Mouse (Mus musculus) MEL (cell line): ENCODE data around the gene Arid1b. TPM values are rescaled to one million over a fixed set of nuclear protein-coding genes. Genes with fewer than 3 reads are reported as not detected.

Experiments
- DNase-seq: peaks from one replicate; pipeline ENCODE4 v3.0.0; 2011; ENCODE audit warnings: low read depth, low spot score
- H3K27ac ChIP-seq: 2 replicates; pipeline ENCODE4 v1.5.1; 2012; ENCODE audit warnings: low read depth, mild to moderate bottlenecking, control low read depth, low read length, moderate library complexity; ENCODE audit not compliant: control insufficient read depth
- H3K27me3 ChIP-seq, 2 experiments: fragments of 150-350 bp in 1 of 2; sonication (generic) in 1 of 2; 2 replicates each; pipeline ENCODE4 v1.6.1; 2012; ENCODE audit warnings: low read length in 2 of 2, mild to moderate bottlenecking in 2 of 2, improper control_type of control experiment in 1 of 2, moderate library complexity in 1 of 2; ENCODE audit not compliant: insufficient read depth in 2 of 2, control insufficient read depth in 1 of 2
- H3K36me3 ChIP-seq, 2 experiments: 2 replicates each; pipeline ENCODE4 v1.6.1; 2012 to 2014; ENCODE audit warnings: low read length in 2 of 2, improper control_type of control experiment in 1 of 2, inconsistent platforms in 1 of 2, mild to moderate bottlenecking in 1 of 2; ENCODE audit not compliant: insufficient read depth in 2 of 2, control insufficient read depth in 1 of 2
- H3K4me1 ChIP-seq, 2 experiments: fragments of 150-350 bp in 1 of 2; sonication (generic) in 1 of 2; 2 replicates each; pipeline ENCODE4 v1.6.1; 2012; ENCODE audit warnings: low read length in 2 of 2, improper control_type of control experiment in 1 of 2, mild to moderate bottlenecking in 1 of 2; ENCODE audit not compliant: insufficient read depth in 2 of 2, control insufficient read depth in 1 of 2
- H3K4me3 ChIP-seq, 2 experiments: fragments of 150-350 bp in 1 of 2; sonication (generic) in 1 of 2; 2 replicates each; pipeline ENCODE4 v1.5.1; 2012; ENCODE audit warnings: low read depth in 2 of 2, low read length in 2 of 2, mild to moderate bottlenecking in 2 of 2, moderate library complexity in 2 of 2, control low read depth in 1 of 2, improper control_type of control experiment in 1 of 2; ENCODE audit not compliant: control insufficient read depth in 1 of 2, insufficient read depth in 1 of 2
- H3K79me2 ChIP-seq: 2 replicates; pipeline ENCODE4 v1.6.1; 2012; ENCODE audit warnings: mild to moderate bottlenecking, low read length, moderate library complexity; ENCODE audit not compliant: control insufficient read depth, poor library complexity, insufficient read depth
- H3K9ac ChIP-seq: 2 replicates; pipeline ENCODE4 v1.6.1; 2012; ENCODE audit warnings: low read depth, mild to moderate bottlenecking, control low read depth, low read length, moderate library complexity; ENCODE audit not compliant: control insufficient read depth, poor library complexity, severe bottlenecking
- H3K9me3 ChIP-seq: fragments of 150-350 bp; sonication (generic); replicated peaks from 2 replicates; pipeline ENCODE4 v1.6.1; 2012; ENCODE audit warnings: mild to moderate bottlenecking, low read length, improper control_type of control experiment, moderate library complexity; ENCODE audit not compliant: insufficient read depth
- BHLHE40 ChIP-seq: IDR thresholded peaks from 2 replicates; pipeline ENCODE4 v1.6.1; 2012; ENCODE audit warnings: low read depth, mild to moderate bottlenecking, inconsistent platforms, low read length, improper control_type of control experiment, borderline replicate concordance
- CHD1 ChIP-seq: IDR thresholded peaks from 2 replicates; pipeline ENCODE4 v1.6.1; 2012; ENCODE audit warnings: low read depth, mild to moderate bottlenecking, inconsistent platforms, low read length, improper control_type of control experiment
- CHD2 ChIP-seq: IDR thresholded peaks from 2 replicates; pipeline ENCODE4 v1.6.1; 2011; ENCODE audit warnings: low read length, improper control_type of control experiment
- EP300 ChIP-seq, 2 experiments: IDR thresholded peaks; 2 replicates each; pipeline ENCODE4 v1.6.1; 2011; ENCODE audit warnings: improper control_type of control experiment in 2 of 2, low read length in 2 of 2, low read depth in 1 of 2, mild to moderate bottlenecking in 1 of 2
- ETS1 ChIP-seq: IDR thresholded peaks from 2 replicates; pipeline ENCODE4 v1.6.1; 2012; ENCODE audit warnings: low read depth, mild to moderate bottlenecking, inconsistent platforms, low read length, improper control_type of control experiment, moderate library complexity
- GATA1 ChIP-seq: IDR thresholded peaks from 2 replicates; pipeline ENCODE4 v1.6.1; 2011; ENCODE audit warnings: low read depth, low read length, improper control_type of control experiment
- MAFK ChIP-seq: IDR thresholded peaks from 2 replicates; pipeline ENCODE4 v1.6.1; 2011; ENCODE audit warnings: low read depth, mild to moderate bottlenecking, low read length, improper control_type of control experiment, borderline replicate concordance
- MAX ChIP-seq: IDR thresholded peaks from 2 replicates; pipeline ENCODE4 v1.6.1; 2011; ENCODE audit warnings: low read length, improper control_type of control experiment
- MAZ ChIP-seq: IDR thresholded peaks from 2 replicates; pipeline ENCODE4 v1.6.1; 2012; ENCODE audit warnings: low read depth, mild to moderate bottlenecking, inconsistent platforms, low read length, improper control_type of control experiment
- MEF2A ChIP-seq: IDR thresholded peaks from 2 replicates; pipeline ENCODE4 v1.6.1; 2014; ENCODE audit warnings: low read depth, mild to moderate bottlenecking, inconsistent platforms, low read length, improper control_type of control experiment; ENCODE audit not compliant: poor library complexity, insufficient replicate concordance, severe bottlenecking; ENCODE audit errors: extremely low read depth
- MYB ChIP-seq: IDR thresholded peaks from 2 replicates; pipeline ENCODE4 v1.6.1; 2011; ENCODE audit warnings: mild to moderate bottlenecking, low read depth, low read length, improper control_type of control experiment
- RCOR1 ChIP-seq: IDR thresholded peaks from 2 replicates; pipeline ENCODE4 v1.6.1; 2012; ENCODE audit warnings: low read depth, mild to moderate bottlenecking, inconsistent platforms, low read length, improper control_type of control experiment
- SIN3A ChIP-seq: IDR thresholded peaks from 2 replicates; pipeline ENCODE4 v1.6.1; 2012; ENCODE audit warnings: low read length, improper control_type of control experiment, inconsistent platforms
- TAL1 ChIP-seq: IDR thresholded peaks from 2 replicates; pipeline ENCODE4 v1.6.1; 2012; ENCODE audit warnings: mild to moderate bottlenecking, inconsistent platforms, low read length, moderate library complexity, mixed read lengths
- TCF12 ChIP-seq: IDR thresholded peaks from 2 replicates; pipeline ENCODE4 v1.6.1; 2014; ENCODE audit warnings: low read depth, mild to moderate bottlenecking, inconsistent platforms, low read length, improper control_type of control experiment, moderate library complexity
- USF1 ChIP-seq: IDR thresholded peaks from 2 replicates; pipeline ENCODE4 v1.6.1; 2014; ENCODE audit warnings: low read depth, mild to moderate bottlenecking, inconsistent platforms, low read length, improper control_type of control experiment, moderate library complexity
- ZMIZ1 ChIP-seq: IDR thresholded peaks from 2 replicates; pipeline ENCODE4 v1.6.1; 2012; ENCODE audit warnings: low read depth, mild to moderate bottlenecking, inconsistent platforms, low read length, improper control_type of control experiment, moderate library complexity
- polyA plus RNA-seq, 2 experiments: library from polyadenylated mRNA; stranded (reverse) in 1 of 2; unstranded in 1 of 2; fragments of >175 nt in 1 of 2; fragments of >200 nt in 1 of 2; gene quantifications; 2 replicates each; pipeline versions ENCODE4 v1.2.1 to v1.2.4; 2012; ENCODE audit warnings: low replicate concordance in 2 of 2, low read depth in 1 of 2; ENCODE audit not compliant: insufficient read length in 2 of 2, insufficient read depth in 1 of 2, missing spikeins in 1 of 2
- total RNA-seq: library from RNA; depleted of rRNA; stranded (reverse); fragments of 300-350 nt; gene quantifications from 2 replicates; pipeline ENCODE4 v1.2.3, GENCODE M21; 2012

The Arid1b gene
- total and polyA plus RNA-seq, 3 experiments, result 13.4 to 17.4 TPM; not detected in 1

DNA sequence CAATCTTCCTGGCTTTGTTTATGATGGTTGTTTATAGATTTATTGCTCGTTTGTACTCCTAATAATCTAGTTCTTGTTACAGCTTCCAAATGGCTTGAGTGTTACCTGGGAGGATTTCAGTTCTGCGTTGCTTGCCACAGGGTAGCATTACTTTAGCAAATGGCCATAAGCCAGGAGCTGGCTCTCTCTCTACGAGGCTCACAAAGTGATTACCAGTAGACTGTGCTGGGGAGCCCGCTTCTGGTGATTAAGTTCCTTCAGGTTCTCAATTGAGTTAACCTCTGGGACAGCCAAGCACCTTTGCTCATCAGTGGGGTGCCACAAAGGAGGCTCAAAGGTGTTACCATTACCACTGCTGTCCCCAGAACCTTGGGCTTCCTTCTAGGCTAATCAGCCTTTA, 227.4 kb downstream of the Arid1b start:
- H3K27me3 ChIP-seq, result no peaks in the 10 kb centered on the region
- peaks cover 29 to 34% of the 10 kb centered on the region in 2 experiments for H3K4me1 ChIP-seq
- no peak for DNase-seq
- peaks cover 0 to 23% of the 10 kb centered on the region in 2 experiments; a peak in 2 of 4 replicates for H3K36me3 ChIP-seq
- no peak overlapping the region for H3K4me3 ChIP-seq
- peaks cover 1% of the 10 kb centered on the region; the same call in 1 of the 2 replicates for H3K79me2 ChIP-seq
- H3K9ac ChIP-seq, result no peak overlapping the region
- TF ChIP-seq SIN3A (no peak), USF1 (no peak)
- TF ChIP-seq, all 39 proteins: peak for 0
- Histone ChIP-seq H3K9me3 (no peaks in the 10 kb centered on the region), H3K27ac (no peak overlapping the region)

DNA sequence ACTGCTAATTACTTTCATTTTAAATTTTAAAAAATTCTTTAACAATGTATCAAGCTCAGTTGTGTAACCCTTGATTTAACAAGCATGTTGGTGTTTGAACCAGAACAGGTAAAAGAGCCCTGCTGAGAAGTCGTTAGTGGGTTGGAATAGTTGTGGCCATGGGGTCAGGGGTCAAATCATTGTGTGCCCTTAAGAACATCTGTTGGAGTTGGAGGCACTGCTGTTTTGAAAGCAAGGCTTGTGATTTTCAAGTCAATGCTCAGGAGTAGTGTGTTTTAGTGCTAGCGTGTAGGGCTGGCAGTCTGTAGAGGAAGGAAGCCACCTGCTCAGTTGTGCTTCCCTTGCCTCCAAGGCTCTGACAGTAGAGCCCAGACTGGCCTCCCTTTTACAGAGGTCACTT, 228.7 kb downstream of the Arid1b start:
- DNase-seq, result no peak

DNA sequence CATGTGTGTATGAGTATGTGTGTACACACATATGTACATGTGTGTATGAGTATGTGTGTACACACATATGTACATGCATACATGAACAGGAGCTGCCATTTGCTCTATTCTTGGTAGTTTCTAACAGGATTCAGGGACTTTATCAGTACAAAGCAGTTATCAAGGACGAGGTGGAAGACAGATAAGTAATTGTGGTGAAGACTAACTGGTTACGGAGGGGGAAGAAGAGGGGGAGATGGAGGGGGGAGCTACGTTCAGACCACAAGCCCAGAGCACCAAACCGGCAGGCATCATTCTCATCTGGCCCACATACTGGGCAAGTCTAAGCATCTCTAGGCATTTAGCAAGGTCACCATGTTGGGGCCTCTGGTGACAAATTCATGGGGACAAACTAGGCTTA, 230.8 kb downstream of the Arid1b start:
- DNase-seq, result peak; percentile 70
- Histone ChIP-seq H3K9me3 (no peaks in the 10 kb centered on the region), H3K79me2 (peaks cover 1% of the 10 kb centered on the region; the same call in 1 of the 2 replicates), H3K36me3 (peaks cover 0 to 23% of the 10 kb centered on the region in 2 experiments; a peak in 3 of 4 replicates), H3K9ac (no peak overlapping the region), H3K4me3 (no peak overlapping the region), H3K27ac (peak overlapping the region; percentile 26; the same call in 1 of the 2 replicates), H3K4me1 (peaks cover 29 to 36% of the 10 kb centered on the region in 2 experiments), H3K27me3 (no peaks in the 10 kb centered on the region)
- TF ChIP-seq MAX (no peak), USF1 (no peak), RCOR1 (peak; percentile 90), MAFK (peak; percentile 26; the same call in 1 of the 2 replicates), MYB (no peak), CHD1 (no peak), TCF12 (peak; percentile 92), ETS1 (peak; percentile 74), BHLHE40 (peak; percentile 15; the same call in 1 of the 2 replicates), MEF2A (no peak), MAZ (peak; percentile 77; the same call in 1 of the 2 replicates), EP300 (IDR thresholded peaks at IDR 0.05; ENCODE audit: low read depth in 1 of 2, low read length in 2 of 2) (peak; percentile 87), SIN3A (peak; percentile 72), TAL1 (peak; percentile 46), GATA1 (peak; percentile 94)

More for the DNA sequence above, 228.7 kb downstream of the Arid1b start:
- peaks cover 0 to 23% of the 10 kb centered on the region in 2 experiments; a peak in 3 of 4 replicates for H3K36me3 ChIP-seq
- H3K27me3 ChIP-seq, result no peaks in the 10 kb centered on the region
- no peak overlapping the region for H3K9ac ChIP-seq
- H3K4me1 ChIP-seq, result peaks cover 29 to 36% of the 10 kb centered on the region in 2 experiments
- no peak overlapping the region for H3K27ac ChIP-seq
- no peaks in the 10 kb centered on the region for H3K9me3 ChIP-seq
- no peak overlapping the region for H3K4me3 ChIP-seq
- TF ChIP-seq MAFK (no peak), CHD2 (no peak), ZMIZ1 (no peak)
- H3K79me2 ChIP-seq, result peaks cover 1% of the 10 kb centered on the region; the same call in 1 of the 2 replicates
